Mouse (Mus musculus) layer of hippocampus, adult 9-10 months (tissue): ENCODE results near the gene Maged2.
"Not testable (repeated sequence)": the region's sequence is repeated elsewhere in the genome, so short reads cannot be mapped to it uniquely, and the experiment has no call there.

Experiments
- DNase-seq: peaks from one replicate; pipeline ENCODE4 v3.0.0; 2022; ENCODE audit warnings: low spot score

Maged2 gene

DNA sequence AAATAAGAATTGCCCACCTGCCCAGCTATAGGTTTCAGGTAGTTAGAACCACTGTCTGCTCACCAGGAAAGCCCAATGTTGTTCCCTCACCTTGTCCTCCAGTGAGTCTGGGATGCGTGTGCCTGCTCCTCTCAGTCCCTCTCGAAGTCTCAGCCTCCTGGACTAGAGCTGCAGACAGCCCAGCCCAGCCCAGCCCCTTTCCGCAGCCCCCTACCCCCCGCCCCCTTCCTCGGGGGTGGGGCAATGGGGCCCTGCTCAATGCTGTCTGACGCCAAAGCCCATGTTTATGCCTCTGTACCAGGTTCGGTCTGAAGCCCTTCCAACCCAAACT is at the start of gene Maged2:
Gene Maged2 (minus strand): TSS at position 207 of the 331 bp plus-strand sequence.
- DNase-seq: no peak

- DNase-seq: no peak
Measured at GRCm38 (mm10) chrX:150848230-150848629, 34.1 kb upstream of the Maged2 start.

- not testable (repeated sequence) for DNase-seq
Measured at GRCm38 (mm10) chrX:150845480-150846205, 31.5 kb upstream of the Maged2 start.

GRCm38 (mm10) chrX:150843257-150843656 is 29.1 kb upstream of the Maged2 start:
- DNase-seq: not testable (repeated sequence)

- no peak for DNase-seq
Measured at GRCm38 (mm10) chrX:150830297-150830696, 16.2 kb upstream of the Maged2 start.

DNA sequence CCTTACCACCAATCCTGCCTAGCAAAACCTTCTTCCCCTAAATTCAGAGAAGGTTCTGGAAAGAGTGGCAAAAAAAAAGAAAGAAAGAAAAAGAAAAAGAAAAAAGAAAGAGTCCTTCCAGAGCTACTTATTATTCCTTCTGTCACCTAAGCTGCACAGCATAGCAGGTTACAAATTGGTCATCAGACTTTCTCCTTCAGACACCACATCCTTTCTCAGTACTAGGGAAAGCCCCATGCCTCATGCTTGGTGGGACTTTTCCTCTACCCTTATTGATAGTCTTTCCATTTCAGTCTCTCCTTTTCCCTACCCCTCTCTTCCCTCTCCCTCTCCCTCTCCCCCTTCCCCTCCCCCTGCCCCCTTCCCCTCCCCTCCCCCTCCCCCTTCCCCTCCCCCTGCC is 3.1 kb upstream of the Maged2 start:
- DNase-seq: no peak

DNA sequence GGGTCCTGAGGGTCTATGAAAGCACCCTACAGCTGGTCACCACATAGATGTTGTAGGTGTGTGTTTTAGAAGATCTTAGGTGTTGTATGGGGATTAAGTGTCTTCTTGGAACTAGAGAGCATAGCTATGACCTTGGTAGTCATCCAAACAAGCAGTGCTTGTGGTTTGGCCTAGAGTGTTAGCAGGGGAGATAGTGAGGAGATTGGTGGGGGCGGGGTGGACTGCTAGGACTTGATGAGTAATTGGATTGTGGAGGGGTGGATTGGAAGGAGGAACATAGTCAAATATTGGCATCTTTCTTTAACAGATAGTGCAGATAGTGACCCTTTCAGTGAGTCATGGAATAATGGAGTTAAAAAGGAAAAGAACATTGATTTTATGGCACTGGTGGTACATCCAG is 1.5 kb upstream of the Maged2 start:
- no peak for DNase-seq

GRCm38 (mm10) chrX:150813464-150814138 is 544 bp downstream of the Maged2 start:
- no peak for DNase-seq

DNA sequence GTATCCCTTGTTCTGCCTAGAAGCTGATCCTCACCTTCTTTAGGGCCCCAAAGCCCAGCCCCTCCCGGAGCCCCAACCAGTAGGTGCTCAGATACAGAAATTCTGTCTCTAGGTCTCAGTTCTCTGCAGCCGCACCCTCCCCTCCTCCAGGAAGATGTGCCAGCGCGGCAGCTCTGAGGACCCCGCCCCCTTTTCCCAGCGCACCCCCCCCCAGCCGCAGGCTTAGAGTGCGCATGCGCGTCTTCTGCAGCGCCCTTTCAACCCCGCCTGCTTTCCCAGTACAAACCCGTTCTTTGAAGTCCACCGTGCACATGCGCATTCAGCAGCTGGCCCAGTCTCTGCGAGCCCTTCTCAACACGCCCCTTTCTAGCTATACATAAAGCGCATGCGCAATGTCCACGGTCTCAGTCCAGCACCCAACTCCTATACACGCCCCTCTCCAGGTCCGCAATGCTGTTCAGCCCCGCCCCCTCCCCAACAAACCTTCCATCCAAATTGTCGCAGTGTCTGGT is 1.3 kb downstream of the Maged2 start:
- DNase-seq: peak; percentile 67

GRCm38 (mm10) chrX:150800987-150801386 is 13.2 kb downstream of the Maged2 start:
- not testable (repeated sequence) for DNase-seq

GRCm38 (mm10) chrX:150798493-150799177 is 15.5 kb downstream of the Maged2 start:
- not testable (repeated sequence) for DNase-seq
